Mouse (Mus musculus): ENCODE results near the gene Xylt1. TPM values are rescaled to one million over a fixed set of nuclear protein-coding genes. Genes with fewer than 3 reads are reported as not detected.

The Xylt1 gene
- polyA plus RNA-seq, 1 experiment from 2014 or later: 1.4 TPM

DNA sequence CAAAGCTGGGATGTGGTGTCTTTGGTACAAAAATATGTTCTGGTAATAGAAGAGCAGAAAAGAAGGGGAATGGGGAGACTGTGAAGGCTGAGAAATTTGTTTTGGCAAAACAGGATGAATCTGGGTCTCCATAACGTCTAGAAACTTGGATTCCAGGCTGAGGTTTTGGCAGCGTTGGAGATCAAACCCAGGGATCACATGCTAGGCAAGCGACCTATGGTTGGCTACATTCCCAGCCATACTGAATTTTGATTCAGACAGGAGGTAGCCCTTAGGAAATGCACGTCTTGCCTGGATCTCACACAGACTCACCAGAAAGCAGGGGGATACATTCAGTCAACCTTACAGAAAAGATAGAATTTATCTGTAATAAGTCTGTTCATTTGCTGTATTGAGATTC is 84.2 kb downstream of the Xylt1 start:
- peaks cover 12% of the 10 kb centered on the region for H3K4me1 ChIP-seq (replicated peaks)
- H3K27ac ChIP-seq (ENCODE audit: poor library complexity, severe bottlenecking): no peak overlapping the region
- H3K9ac ChIP-seq: no peak overlapping the region
- no peak overlapping the region for H3K4me3 ChIP-seq
- ATAC-seq (ENCODE audit: insufficient number of reproducible peaks, low FRiP score): no peak
- no peaks in the 10 kb centered on the region for H3K36me3 ChIP-seq
- H3K27me3 ChIP-seq (replicated peaks): no peaks in the 10 kb centered on the region
- no peaks in the 10 kb centered on the region for H3K9me3 ChIP-seq (replicated peaks)
- WGBS: 59% methylated on average over 4 of the region's 4 CpGs
- no peak overlapping the region for H3K4me2 ChIP-seq

- 85% methylated on average over 7 of the region's 7 CpGs for WGBS
- H3K27ac ChIP-seq (ENCODE audit: poor library complexity, severe bottlenecking): no peak overlapping the region
- H3K36me3 ChIP-seq: no peaks in the 10 kb centered on the region
- no peak overlapping the region for H3K4me3 ChIP-seq
- no peak overlapping the region for H3K4me2 ChIP-seq
- no peaks in the 10 kb centered on the region for H3K9me3 ChIP-seq (replicated peaks)
- H3K27me3 ChIP-seq (replicated peaks): no peaks in the 10 kb centered on the region
- no peak for ATAC-seq (ENCODE audit: insufficient number of reproducible peaks, low FRiP score)
- no peak overlapping the region for H3K9ac ChIP-seq
- peaks cover 22% of the 10 kb centered on the region for H3K4me1 ChIP-seq (replicated peaks)
These were observed 85.4 kb downstream of the Xylt1 start for GRCm38 (mm10) chr7:117466006-117466780.

GRCm38 (mm10) chr7:117470243-117470802 is 89.5 kb downstream of the Xylt1 start:
- Histone ChIP-seq H3K4me3 (no peak overlapping the region), H3K9ac (no peak overlapping the region), H3K36me3 (no peaks in the 10 kb centered on the region), H3K9me3 (replicated peaks) (no peaks in the 10 kb centered on the region), H3K27ac (ENCODE audit: poor library complexity, severe bottlenecking) (0 out of 2 replicates have a peak overlapping the region, but pooled peaks have one; percentile 33), H3K4me1 (replicated peaks) (peaks cover 49% of the 10 kb centered on the region), H3K4me2 (no peak overlapping the region), H3K27me3 (replicated peaks) (no peaks in the 10 kb centered on the region)
- no peak for ATAC-seq (ENCODE audit: insufficient number of reproducible peaks, low FRiP score)
- 38% methylated on average over 3 of the region's 3 CpGs for WGBS

- Histone ChIP-seq H3K27ac (ENCODE audit: poor library complexity, severe bottlenecking) (no peak overlapping the region), H3K27me3 (replicated peaks) (no peaks in the 10 kb centered on the region), H3K4me3 (no peak overlapping the region), H3K9ac (no peak overlapping the region), H3K9me3 (replicated peaks) (no peaks in the 10 kb centered on the region), H3K36me3 (no peaks in the 10 kb centered on the region), H3K4me1 (replicated peaks) (peaks cover 50% of the 10 kb centered on the region), H3K4me2 (no peak overlapping the region)
- no peak for ATAC-seq (ENCODE audit: insufficient number of reproducible peaks, low FRiP score)
- WGBS: 34% methylated on average over 11 of the region's 11 CpGs
These were observed 91.4 kb downstream of the Xylt1 start for GRCm38 (mm10) chr7:117472055-117472780.

- peak overlapping the region; percentile 15; the same call in 1 of the 2 replicates for H3K27ac ChIP-seq (ENCODE audit: poor library complexity, severe bottlenecking)
These were observed 92.3 kb downstream of the Xylt1 start for GRCm38 (mm10) chr7:117472781-117473743.

GRCm38 (mm10) chr7:117474302-117474701 is 93.5 kb downstream of the Xylt1 start:
- no peaks in the 10 kb centered on the region for H3K36me3 ChIP-seq
- no peak overlapping the region for H3K4me3 ChIP-seq
- peak overlapping the region; percentile 15 for H3K27ac ChIP-seq (ENCODE audit: poor library complexity, severe bottlenecking)
- WGBS: 5% methylated on average over 2 of the region's 2 CpGs
- H3K4me1 ChIP-seq (replicated peaks): peaks cover 50% of the 10 kb centered on the region
- H3K27me3 ChIP-seq (replicated peaks): no peaks in the 10 kb centered on the region
- H3K4me2 ChIP-seq: no peak overlapping the region
- no peak overlapping the region for H3K9ac ChIP-seq
- peak; percentile 58; the same call in 1 of the 2 replicates for ATAC-seq (ENCODE audit: insufficient number of reproducible peaks, low FRiP score)
- H3K9me3 ChIP-seq (replicated peaks): no peaks in the 10 kb centered on the region

More at GRCm38 (mm10) chr7:117472781-117473743, 92.3 kb downstream of the Xylt1 start:
- ATAC-seq (ENCODE audit: insufficient number of reproducible peaks, low FRiP score): peak; percentile 43; the same call in 1 of the 2 replicates
- Histone ChIP-seq H3K9me3 (replicated peaks) (no peaks in the 10 kb centered on the region), H3K4me1 (replicated peaks) (peaks cover 50% of the 10 kb centered on the region), H3K4me2 (no peak overlapping the region), H3K4me3 (no peak overlapping the region), H3K27me3 (replicated peaks) (no peaks in the 10 kb centered on the region), H3K36me3 (no peaks in the 10 kb centered on the region), H3K9ac (no peak overlapping the region)
- WGBS: 53% methylated on average over 19 of the region's 19 CpGs

GRCm38 (mm10) chr7:117475106-117475505 is 94.3 kb downstream of the Xylt1 start:
- Histone ChIP-seq H3K4me1 (replicated peaks) (peaks cover 47% of the 10 kb centered on the region), H3K4me3 (no peak overlapping the region), H3K9me3 (replicated peaks) (no peaks in the 10 kb centered on the region), H3K36me3 (no peaks in the 10 kb centered on the region), H3K4me2 (no peak overlapping the region), H3K9ac (no peak overlapping the region), H3K27me3 (replicated peaks) (no peaks in the 10 kb centered on the region), H3K27ac (ENCODE audit: poor library complexity, severe bottlenecking) (no peak overlapping the region)
- 30% methylated on average over 4 of the region's 4 CpGs for WGBS
- ATAC-seq (ENCODE audit: insufficient number of reproducible peaks, low FRiP score): no peak

DNA sequence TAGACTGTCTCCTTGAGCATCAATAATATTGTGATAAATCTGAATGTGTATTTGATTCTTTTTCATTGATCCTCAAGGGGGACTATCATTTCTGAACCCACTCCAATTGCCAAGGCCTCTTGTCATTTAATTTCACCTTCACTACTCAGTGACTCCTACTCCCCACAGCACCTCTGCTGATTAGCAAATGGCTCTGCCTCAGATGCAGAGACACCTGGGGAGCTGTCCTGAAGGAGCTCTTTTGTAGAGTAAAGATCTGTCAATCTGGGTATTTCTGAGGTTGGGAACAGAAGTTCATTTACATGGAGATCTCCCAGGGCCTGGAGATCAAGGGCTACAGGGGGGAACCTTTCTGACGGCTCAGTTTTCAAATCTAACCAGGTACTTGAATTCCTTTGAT is 98.2 kb downstream of the Xylt1 start:
- ATAC-seq (ENCODE audit: insufficient number of reproducible peaks, low FRiP score): no peak
- no peaks in the 10 kb centered on the region for H3K9me3 ChIP-seq (replicated peaks)
- no peak overlapping the region for H3K4me3 ChIP-seq
- 22% methylated on average over 1 of the region's 1 CpGs for WGBS
- no peaks in the 10 kb centered on the region for H3K36me3 ChIP-seq
- no peak overlapping the region for H3K27ac ChIP-seq (ENCODE audit: poor library complexity, severe bottlenecking)
- H3K4me2 ChIP-seq: no peak overlapping the region
- peaks cover 15% of the 10 kb centered on the region for H3K4me1 ChIP-seq (replicated peaks)
- no peak overlapping the region for H3K9ac ChIP-seq
- H3K27me3 ChIP-seq (replicated peaks): no peaks in the 10 kb centered on the region

DNA sequence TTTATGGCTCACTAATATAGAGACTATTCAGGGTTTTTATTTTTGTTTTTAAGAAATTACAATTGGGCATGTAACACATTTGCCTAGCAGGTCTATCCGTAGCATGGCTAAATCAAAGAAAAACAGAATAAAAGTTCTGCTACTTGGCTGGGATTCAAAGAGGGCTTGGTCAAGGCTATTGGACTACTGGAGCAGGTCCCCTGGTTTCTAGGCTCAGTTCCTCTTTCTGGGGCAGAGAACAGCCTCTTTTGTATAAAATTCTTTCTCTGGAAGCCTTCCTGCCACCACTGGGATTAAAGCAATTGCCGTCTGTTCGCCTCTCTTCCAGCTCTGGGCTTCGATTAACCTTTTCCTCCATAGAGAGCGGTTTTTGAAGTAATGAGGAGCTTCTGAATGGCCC is 100.1 kb downstream of the Xylt1 start:
- Histone ChIP-seq H3K9me3 (replicated peaks) (no peaks in the 10 kb centered on the region), H3K27ac (ENCODE audit: poor library complexity, severe bottlenecking) (no peak overlapping the region), H3K4me2 (no peak overlapping the region), H3K4me3 (no peak overlapping the region), H3K27me3 (replicated peaks) (no peaks in the 10 kb centered on the region), H3K4me1 (replicated peaks) (no peaks in the 10 kb centered on the region), H3K9ac (no peak overlapping the region), H3K36me3 (no peaks in the 10 kb centered on the region)
- whole genome bisulfite sequencing: 90% methylated on average over 5 of the region's 5 CpGs
- ATAC-seq (ENCODE audit: insufficient number of reproducible peaks, low FRiP score): no peak

DNA sequence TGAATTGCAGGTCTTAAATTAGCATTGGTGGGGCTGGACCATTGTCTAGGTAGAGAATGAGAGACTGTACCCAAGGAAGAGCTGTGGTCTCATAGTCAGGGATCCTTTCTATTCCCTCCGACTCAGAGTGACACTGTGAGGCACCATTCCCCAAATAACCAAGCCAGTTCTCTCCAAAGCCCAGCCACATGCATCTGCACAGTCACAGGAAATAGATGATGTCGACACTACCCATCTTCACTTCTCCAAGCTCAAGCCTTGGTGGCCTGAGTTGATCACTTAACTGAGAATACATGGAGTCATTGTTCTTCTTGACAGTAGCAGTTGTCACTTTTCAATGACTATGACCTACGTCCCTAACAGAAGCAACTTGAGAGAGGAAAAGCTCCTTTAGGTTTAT is 100.6 kb downstream of the Xylt1 start:
- no peaks in the 10 kb centered on the region for H3K27me3 ChIP-seq (replicated peaks)
- no peaks in the 10 kb centered on the region for H3K36me3 ChIP-seq
- no peak overlapping the region for H3K27ac ChIP-seq (ENCODE audit: poor library complexity, severe bottlenecking)
- H3K4me2 ChIP-seq: no peak overlapping the region
- H3K4me3 ChIP-seq: no peak overlapping the region
- 75% methylated on average over 3 of the region's 3 CpGs for WGBS
- ATAC-seq (ENCODE audit: insufficient number of reproducible peaks, low FRiP score): no peak
- H3K9ac ChIP-seq: no peak overlapping the region
- H3K4me1 ChIP-seq (replicated peaks): no peaks in the 10 kb centered on the region
- H3K9me3 ChIP-seq (replicated peaks): no peaks in the 10 kb centered on the region
